Mouse (Mus musculus) heart, embryonic 11.5 days (tissue): ENCODE measurements around the gene Fkbp5. TPM values are rescaled to one million over a fixed set of nuclear protein-coding genes. Genes with fewer than 3 reads are reported as not detected.
"Not testable (repeated sequence)": the region's sequence is repeated elsewhere in the genome, so short reads cannot be mapped to it uniquely, and the experiment has no call there.

Source experiments
- ATAC-seq: fragments of 200-750 bp; cut with Nextera tagmentation; replicated peaks from 2 replicates; pipeline ENCODE4 v1.8.0; 2017; ENCODE audit warnings: moderate library complexity; ENCODE audit not compliant: insufficient number of reproducible peaks, low FRiP score, low TSS enrichment
- H3K27ac ChIP-seq: fragments of 300-500 bp; sonication (generic); 2 replicates; pipeline ENCODE4 v1.5.1; 2014; ENCODE audit warnings: mild to moderate bottlenecking, low read depth, low read length
- H3K27me3 ChIP-seq: fragments of 300-500 bp; sonication (generic); 2 replicates; pipeline ENCODE4 v1.6.1; 2014; ENCODE audit warnings: mild to moderate bottlenecking, low read length, mixed read lengths; ENCODE audit not compliant: control insufficient read depth, insufficient read depth
- H3K36me3 ChIP-seq: fragments of 300-500 bp; sonication (generic); 2 replicates; pipeline ENCODE4 v1.6.1; 2014; ENCODE audit warnings: mild to moderate bottlenecking, low read length, moderate library complexity, mixed read lengths; ENCODE audit not compliant: control insufficient read depth, insufficient read depth
- H3K4me1 ChIP-seq: fragments of 300-500 bp; sonication (generic); 2 replicates; pipeline ENCODE4 v1.6.1; 2014; ENCODE audit warnings: low read length; ENCODE audit not compliant: control insufficient read depth, insufficient read depth
- H3K4me2 ChIP-seq: fragments of 300-500 bp; sonication (generic); 2 replicates; pipeline ENCODE4 v1.6.1; 2014; ENCODE audit warnings: mild to moderate bottlenecking, moderate library complexity
- H3K4me3 ChIP-seq: fragments of 300-500 bp; sonication (generic); 2 replicates; pipeline ENCODE4 v1.5.1; 2014; ENCODE audit warnings: low read depth, low read length
- H3K9ac ChIP-seq: fragments of 300-500 bp; sonication (generic); 2 replicates; pipeline ENCODE4 v1.6.1; 2014; ENCODE audit warnings: mild to moderate bottlenecking, low read depth, low read length, moderate library complexity
- H3K9me3 ChIP-seq: fragments of 300-500 bp; sonication (generic); replicated peaks from 2 replicates; pipeline ENCODE4 v1.6.1; 2016; ENCODE audit warnings: low read length; ENCODE audit not compliant: control insufficient read depth
- WGBS: fragments of 180-500 bp; shearing (Covaris S2); extraction: QIAGEN DNeasy Blood & Tissue Kit; methylation state at CpG from one replicate; pipeline ENCODE4 v1.1.7; 2014; ENCODE audit not compliant: insufficient replicate concordance; 5-methylcytosine and 5-hydroxymethylcytosine counted together
- polyA plus RNA-seq: library from polyadenylated mRNA; unstranded; fragments of >200 nt; fragmentation: Nextera tagmentation; extraction: Ambion mirVana; gene quantifications from 2 replicates; pipeline ENCODE4 v1.2.1, GENCODE M21; 2014

Gene Fkbp5
- polyA plus RNA-seq, 1 experiment from 2014 or later: 5.8 TPM

DNA sequence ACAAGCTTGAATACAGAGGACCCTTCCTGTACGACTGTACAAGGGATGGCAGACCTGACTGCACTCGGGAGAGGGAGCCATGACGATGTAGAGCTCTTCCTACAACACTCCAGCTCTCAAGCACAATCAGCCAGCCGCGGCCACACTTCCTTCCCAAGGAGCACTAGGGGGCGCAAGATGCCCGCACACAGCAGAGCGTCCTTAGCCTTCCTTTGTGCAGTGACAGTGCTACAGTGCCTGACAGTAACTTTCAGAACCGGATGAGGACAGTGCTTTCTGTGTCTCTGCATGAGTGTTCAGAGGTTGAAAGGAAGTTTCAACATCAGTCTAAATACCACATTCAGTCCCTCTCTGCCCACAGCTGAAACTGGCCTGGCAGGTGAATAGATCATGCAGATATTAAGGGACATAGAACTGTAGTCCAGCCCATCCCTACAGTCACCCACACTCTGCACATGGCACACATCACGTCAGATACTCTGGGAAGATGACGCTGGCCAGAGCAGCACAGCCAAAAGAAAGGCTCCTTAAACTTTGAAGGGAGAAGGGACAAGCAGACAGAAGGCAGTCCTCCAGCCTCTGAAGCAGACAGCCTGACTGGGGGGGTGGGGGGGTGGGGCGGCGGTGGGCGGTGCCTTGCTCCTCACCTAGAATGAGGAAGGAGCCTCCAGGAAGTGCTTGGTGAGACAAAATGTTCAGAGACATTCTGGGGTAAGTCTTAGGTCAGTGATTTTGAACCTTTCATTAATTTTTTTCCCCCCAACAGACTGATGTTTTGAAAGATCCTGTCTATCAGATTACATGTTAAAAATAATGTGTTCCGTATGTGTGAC is 109.7 kb downstream of the Fkbp5 start:
- Histone ChIP-seq H3K4me1 (no peaks in the 10 kb centered on the region), H3K27me3 (no peaks in the 10 kb centered on the region), H3K4me3 (no peak overlapping the region), H3K36me3 (peaks cover 7% of the 10 kb centered on the region; the same call in 1 of the 2 replicates), H3K4me2 (no peak overlapping the region), H3K9ac (no peak overlapping the region), H3K27ac (no peak overlapping the region), H3K9me3 (no peaks in the 10 kb centered on the region)
- 40% methylated on average over 15 of the region's 15 CpGs for WGBS
- no peak for ATAC-seq

DNA sequence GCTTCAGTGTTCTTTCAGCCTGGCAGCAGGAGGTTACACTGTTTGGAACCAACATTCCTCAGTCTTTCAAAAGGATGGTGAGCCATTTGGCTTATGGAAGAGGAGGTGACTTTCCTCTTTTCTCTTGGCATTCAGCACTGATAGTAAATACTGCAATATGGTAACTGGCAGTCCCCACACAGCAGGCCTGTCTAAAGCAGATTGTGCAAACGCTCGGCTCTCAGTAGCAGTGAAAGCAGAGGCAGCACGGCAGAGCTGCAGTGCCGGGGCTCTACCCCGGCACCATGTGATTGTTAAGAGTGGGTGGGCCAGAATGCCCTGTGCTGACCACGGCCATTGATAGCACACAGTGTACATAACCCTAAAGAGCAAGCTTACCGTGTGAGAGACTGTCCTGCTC is 110.9 kb downstream of the Fkbp5 start:
- Histone ChIP-seq H3K27ac (no peak overlapping the region), H3K4me1 (no peaks in the 10 kb centered on the region), H3K27me3 (no peaks in the 10 kb centered on the region), H3K4me3 (no peak overlapping the region), H3K36me3 (peaks cover 7% of the 10 kb centered on the region; the same call in 1 of the 2 replicates), H3K9me3 (no peaks in the 10 kb centered on the region), H3K9ac (no peak overlapping the region), H3K4me2 (no peak overlapping the region)
- ATAC-seq: no peak
- WGBS: 80% methylated on average over 7 of the region's 7 CpGs

GRCm38 (mm10) chr17:28404745-28405144 is 112.6 kb downstream of the Fkbp5 start:
- not testable (repeated sequence) for H3K27ac ChIP-seq, ATAC-seq, H3K9me3 ChIP-seq, H3K4me2 ChIP-seq, H3K4me1 ChIP-seq, H3K4me3 ChIP-seq, H3K36me3 ChIP-seq, H3K27me3 ChIP-seq, H3K9ac ChIP-seq
- 91% methylated on average over 2 of the region's 2 CpGs for WGBS

DNA sequence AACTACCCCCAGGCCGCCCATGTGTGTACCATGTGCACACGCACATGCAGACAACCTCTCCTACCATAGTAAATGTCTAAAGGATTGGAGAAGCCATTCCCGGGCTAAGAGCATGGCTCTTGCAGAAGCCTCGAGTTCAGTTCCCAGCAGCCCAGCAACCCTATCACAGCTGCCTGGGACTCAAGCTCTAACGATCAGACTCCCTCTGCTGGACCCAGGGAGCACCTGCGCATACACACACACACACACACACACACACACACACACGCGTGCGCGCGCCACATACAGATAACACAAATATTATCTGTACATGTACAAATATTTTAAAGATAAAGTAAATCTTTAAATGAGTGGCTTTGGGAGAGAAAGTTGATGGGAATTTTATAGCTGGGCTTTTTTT is 113.0 kb downstream of the Fkbp5 start:
- H3K4me2 ChIP-seq: no peak overlapping the region
- H3K4me1 ChIP-seq: no peaks in the 10 kb centered on the region
- no peak for ATAC-seq
- 98% methylated on average over 11 of the region's 11 CpGs for WGBS
- no peaks in the 10 kb centered on the region for H3K27me3 ChIP-seq
- no peaks in the 10 kb centered on the region for H3K9me3 ChIP-seq
- H3K36me3 ChIP-seq: peaks cover 7% of the 10 kb centered on the region
- no peak overlapping the region for H3K9ac ChIP-seq
- no peak overlapping the region for H3K27ac ChIP-seq
- H3K4me3 ChIP-seq: no peak overlapping the region

- no peak for ATAC-seq
- no peak overlapping the region for H3K9ac ChIP-seq
- H3K9me3 ChIP-seq: no peaks in the 10 kb centered on the region
- no peaks in the 10 kb centered on the region for H3K36me3 ChIP-seq
- H3K27ac ChIP-seq: no peak overlapping the region
- H3K27me3 ChIP-seq: no peaks in the 10 kb centered on the region
- no peak overlapping the region for H3K4me3 ChIP-seq
- no peak overlapping the region for H3K4me2 ChIP-seq
- 68% methylated on average over 7 of the region's 7 CpGs for WGBS
- H3K4me1 ChIP-seq: peaks cover 5% of the 10 kb centered on the region; the same call in 1 of the 2 replicates
Observed at GRCm38 (mm10) chr17:28394994-28395393, 122.3 kb downstream of the Fkbp5 start.

GRCm38 (mm10) chr17:28394051-28394765 is 123.1 kb downstream of the Fkbp5 start:
- Histone ChIP-seq H3K27me3 (peaks cover 4% of the 10 kb centered on the region), H3K27ac (no peak overlapping the region), H3K4me2 (no peak overlapping the region), H3K9ac (no peak overlapping the region), H3K4me1 (peaks cover 5% of the 10 kb centered on the region; the same call in 1 of the 2 replicates), H3K36me3 (no peaks in the 10 kb centered on the region), H3K4me3 (no peak overlapping the region), H3K9me3 (no peaks in the 10 kb centered on the region)
- 76% methylated on average over 15 of the region's 15 CpGs for WGBS
- ATAC-seq: no peak

DNA sequence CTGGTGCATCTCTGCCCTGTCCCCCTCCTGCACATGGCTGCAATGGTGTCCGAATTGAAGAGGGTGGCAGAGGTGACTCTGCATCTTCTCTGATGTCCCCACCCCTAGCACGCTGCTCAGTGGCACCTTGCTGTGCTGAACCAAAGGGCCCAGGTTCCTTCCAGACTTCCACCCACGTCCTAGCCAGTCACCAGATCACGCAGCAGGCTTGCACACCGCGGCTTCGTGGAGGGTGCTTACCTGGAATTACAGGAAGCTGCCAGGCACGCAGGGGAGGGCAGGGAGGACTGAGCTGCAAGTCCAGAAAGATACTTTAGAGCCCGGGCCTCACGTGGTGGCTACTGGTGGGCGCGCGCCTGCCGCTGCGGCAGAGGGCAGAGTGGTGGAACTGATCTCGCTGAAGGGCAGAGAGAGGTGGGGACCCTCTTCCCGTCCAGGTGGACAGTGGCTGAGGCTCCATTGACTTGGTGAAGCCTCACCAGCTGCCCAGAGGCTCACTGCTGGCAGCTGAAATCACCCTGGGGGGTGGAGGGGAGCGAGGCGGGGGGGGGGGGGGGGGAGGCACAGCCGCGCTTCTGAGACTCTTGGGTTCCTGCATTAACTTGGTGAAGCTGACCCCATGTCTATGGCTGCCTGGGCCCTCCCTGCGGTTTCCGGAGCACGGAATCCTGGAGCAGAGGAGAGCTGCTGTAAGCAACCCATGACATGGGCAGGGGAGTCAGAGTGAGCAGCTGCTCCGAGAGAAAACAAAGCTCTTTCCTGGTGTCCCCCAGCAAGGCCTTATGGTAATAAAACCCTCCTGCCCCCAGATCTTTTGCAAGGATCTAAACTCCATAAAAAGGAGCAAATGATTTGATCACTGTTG is 125.5 kb downstream of the Fkbp5 start:
- no peak overlapping the region for H3K27ac ChIP-seq
- H3K9ac ChIP-seq: 0 out of 2 replicates have a peak overlapping the region, but pooled peaks have one; percentile 12
- H3K4me1 ChIP-seq: peaks cover 5% of the 10 kb centered on the region; the same call in 1 of the 2 replicates
- H3K4me3 ChIP-seq: peak overlapping the region; percentile 21; the same call in 1 of the 2 replicates
- H3K27me3 ChIP-seq: peaks cover 26% of the 10 kb centered on the region
- no peaks in the 10 kb centered on the region for H3K36me3 ChIP-seq
- ATAC-seq: no peak
- WGBS: 5% methylated on average over 23 of the region's 25 CpGs
- H3K4me2 ChIP-seq: peak overlapping the region; percentile 53
- H3K9me3 ChIP-seq: no peaks in the 10 kb centered on the region

DNA sequence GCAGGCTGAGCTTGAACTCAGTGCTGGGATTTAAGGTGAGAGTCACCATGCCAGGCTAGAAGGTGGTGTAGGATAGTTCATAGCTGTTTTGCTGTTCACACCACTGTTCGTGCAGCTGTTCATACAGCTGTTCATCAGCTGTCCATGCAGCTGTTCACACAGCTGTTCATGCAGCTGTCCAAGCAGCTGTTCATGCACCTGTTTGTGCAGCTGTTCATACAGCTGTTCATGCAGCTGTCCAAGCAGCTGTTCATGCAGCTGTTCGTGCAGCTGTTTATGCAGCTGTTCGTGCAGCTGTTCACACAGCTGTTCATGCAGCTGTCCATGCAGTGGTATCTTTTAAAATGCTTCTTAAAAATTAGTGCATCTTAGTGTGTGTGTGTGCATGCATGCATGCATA is 128.8 kb downstream of the Fkbp5 start:
- peaks cover 8% of the 10 kb centered on the region; the same call in 1 of the 2 replicates for H3K4me1 ChIP-seq
- no peaks in the 10 kb centered on the region for H3K36me3 ChIP-seq
- peaks cover 37% of the 10 kb centered on the region for H3K27me3 ChIP-seq
- no peaks in the 10 kb centered on the region; the same call in 1 of the 2 replicates for H3K9me3 ChIP-seq
- no peak for ATAC-seq
- whole genome bisulfite sequencing: 77% methylated on average over 3 of the region's 3 CpGs
- H3K4me3 ChIP-seq: no peak overlapping the region
- H3K27ac ChIP-seq: no peak overlapping the region
- no peak overlapping the region for H3K4me2 ChIP-seq
- H3K9ac ChIP-seq: no peak overlapping the region
